Mouse (Mus musculus): ENCODE measurements around the gene Rbm7.

GRCm38 (mm10) chr9:48536414-48536813, 41.3 kb upstream of the Rbm7 start:
- TF ChIP-seq POLR2A (IDR thresholded peaks at IDR 0.05; ENCODE audit: insufficient read depth, low read depth, low read length) (no peak), CTCF (IDR thresholded peaks at IDR 0.05) (no peak)

All from heart, adult 2 months (tissue).